Mouse (Mus musculus) bone marrow, adult 2 months (tissue): Measurements from ENCODE around the gene Alad.

Experiments
- CTCF ChIP-seq: fragments of 200-500 bp; IDR thresholded peaks from 2 replicates; pipeline ENCODE4 v1.5.1; 2011; ENCODE audit warnings: low read length, control low read depth; ENCODE audit not compliant: control insufficient read depth, insufficient read depth
- POLR2A ChIP-seq: fragments of 200-500 bp; IDR thresholded peaks from 2 replicates; pipeline ENCODE4 v1.6.1; 2011; ENCODE audit warnings: low read depth, mild to moderate bottlenecking, control low read depth, low read length, borderline replicate concordance; ENCODE audit not compliant: control insufficient read depth

DNA sequence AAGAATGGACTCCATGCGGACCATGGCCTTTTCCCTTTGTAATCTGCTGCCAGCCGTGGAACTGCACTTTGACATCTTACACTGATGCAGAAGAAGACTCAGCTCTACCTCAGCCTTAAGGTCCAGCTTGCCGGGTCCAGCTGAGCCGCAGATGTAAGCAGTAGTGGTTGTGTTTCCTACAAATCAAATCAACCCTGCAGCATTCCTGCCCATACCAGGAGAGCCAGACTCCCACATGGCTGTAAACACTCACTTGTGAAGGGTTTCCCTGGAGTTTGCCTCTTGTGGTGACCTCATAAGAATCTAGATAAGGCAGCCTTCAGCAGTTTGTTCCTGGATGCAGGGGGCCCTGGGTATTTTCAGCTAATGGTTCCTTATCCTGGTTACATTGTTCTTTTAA, 46.8 kb upstream of the Alad start:
- TF ChIP-seq POLR2A (no peak), CTCF (no peak)
